Mouse (Mus musculus): Measurements from ENCODE around the gene Dnaic1. TPM values are rescaled to one million over a fixed set of nuclear protein-coding genes. Genes with fewer than 3 reads are reported as not detected.
"Not testable (repeated sequence)": the region's sequence is repeated elsewhere in the genome, so short reads cannot be mapped to it uniquely, and the experiment has no call there.

The Dnaic1 gene
- polyA plus RNA-seq, 1 experiment from 2014 or later, result 4.9 TPM

DNA sequence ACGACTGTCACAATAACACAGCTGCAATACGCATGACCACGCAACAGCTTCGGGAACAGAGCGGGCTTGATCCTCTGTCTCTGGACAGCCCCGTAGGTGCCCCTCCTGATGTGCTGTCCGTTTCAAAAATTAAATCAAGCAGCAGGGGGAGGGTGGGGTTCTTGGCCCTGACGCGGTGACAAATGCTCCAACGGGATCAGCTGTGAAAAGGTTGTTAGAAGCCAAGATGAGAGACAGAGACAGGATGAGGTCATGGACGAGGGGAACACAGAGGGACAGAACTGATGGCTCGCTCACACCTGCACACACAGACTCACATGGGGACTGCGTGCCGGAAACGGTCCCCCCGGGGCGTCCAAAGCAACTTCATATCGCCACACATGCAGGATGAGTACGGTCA, 103.6 kb downstream of the Dnaic1 start:
- no peak for ATAC-seq (ENCODE audit: low read depth)
- Histone ChIP-seq H3K4me2 (ENCODE audit: low read depth, low read length) (no peak overlapping the region), H3K36me3 (ENCODE audit: control insufficient read depth, insufficient read depth) (no peaks in the 10 kb centered on the region), H3K4me3 (ENCODE audit: low read depth, low read length) (no peak overlapping the region), H3K27me3 (ENCODE audit: control insufficient read depth, insufficient read depth, low read depth, low read length) (peaks cover 6% of the 10 kb centered on the region), H3K9me3 (replicated peaks; ENCODE audit: control insufficient read depth, low read length) (no peaks in the 10 kb centered on the region), H3K4me1 (ENCODE audit: control insufficient read depth, low read depth, low read length) (no peaks in the 10 kb centered on the region), H3K27ac (ENCODE audit: low read length) (no peak overlapping the region), H3K9ac (ENCODE audit: low read depth, low read length) (no peak overlapping the region)
- WGBS (ENCODE audit: insufficient replicate concordance), result 66% methylated on average over 19 of the region's 19 CpGs

DNA sequence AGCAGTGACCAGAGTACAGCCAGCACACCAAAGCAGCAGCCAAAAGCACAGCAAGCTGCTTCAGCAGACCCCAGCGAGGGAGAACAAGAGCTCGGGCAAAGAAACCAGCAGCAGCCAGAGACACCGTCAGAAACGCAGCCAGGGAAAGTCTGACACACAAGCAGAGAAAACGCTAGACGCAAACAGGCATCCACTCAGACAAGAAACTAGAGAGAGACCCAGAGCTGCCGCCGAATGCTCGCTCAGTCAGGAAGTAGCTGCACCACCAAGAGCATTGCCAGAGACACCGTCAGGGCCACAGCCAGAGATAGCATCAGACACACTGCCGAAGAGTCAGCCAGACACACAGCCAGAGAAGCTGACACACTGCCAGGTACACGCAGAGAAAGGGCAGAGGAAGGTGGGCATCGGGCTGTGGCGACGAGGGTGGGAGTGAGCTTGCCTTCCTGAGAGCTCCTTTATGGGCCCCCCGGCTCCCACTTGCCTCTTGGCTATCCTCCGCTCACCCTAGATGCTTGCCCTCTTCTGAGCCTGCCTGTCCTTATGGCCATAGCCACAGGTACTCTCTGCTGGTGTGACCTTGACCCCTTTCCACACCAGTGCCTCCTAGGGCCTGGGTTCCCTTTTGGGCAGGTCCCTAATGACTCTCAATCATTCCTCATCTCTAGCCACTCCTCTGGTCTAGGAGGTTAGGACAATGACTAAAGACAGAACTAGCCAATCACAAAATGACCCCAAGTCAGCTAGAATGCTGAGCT, 106.9 kb downstream of the Dnaic1 start:
- Histone ChIP-seq H3K27ac (ENCODE audit: low read length) (no peak overlapping the region), H3K9ac (ENCODE audit: low read depth, low read length) (no peak overlapping the region), H3K9me3 (replicated peaks; ENCODE audit: control insufficient read depth, low read length) (no peaks in the 10 kb centered on the region), H3K4me2 (ENCODE audit: low read depth, low read length) (no peak overlapping the region), H3K4me3 (ENCODE audit: low read depth, low read length) (no peak overlapping the region), H3K4me1 (ENCODE audit: control insufficient read depth, low read depth, low read length) (no peaks in the 10 kb centered on the region), H3K27me3 (ENCODE audit: control insufficient read depth, insufficient read depth, low read depth, low read length) (peaks cover 6% of the 10 kb centered on the region), H3K36me3 (ENCODE audit: control insufficient read depth, insufficient read depth) (no peaks in the 10 kb centered on the region)
- 33% methylated on average over 17 of the region's 17 CpGs for WGBS (ENCODE audit: insufficient replicate concordance)
- ATAC-seq (ENCODE audit: low read depth), result no peak

DNA sequence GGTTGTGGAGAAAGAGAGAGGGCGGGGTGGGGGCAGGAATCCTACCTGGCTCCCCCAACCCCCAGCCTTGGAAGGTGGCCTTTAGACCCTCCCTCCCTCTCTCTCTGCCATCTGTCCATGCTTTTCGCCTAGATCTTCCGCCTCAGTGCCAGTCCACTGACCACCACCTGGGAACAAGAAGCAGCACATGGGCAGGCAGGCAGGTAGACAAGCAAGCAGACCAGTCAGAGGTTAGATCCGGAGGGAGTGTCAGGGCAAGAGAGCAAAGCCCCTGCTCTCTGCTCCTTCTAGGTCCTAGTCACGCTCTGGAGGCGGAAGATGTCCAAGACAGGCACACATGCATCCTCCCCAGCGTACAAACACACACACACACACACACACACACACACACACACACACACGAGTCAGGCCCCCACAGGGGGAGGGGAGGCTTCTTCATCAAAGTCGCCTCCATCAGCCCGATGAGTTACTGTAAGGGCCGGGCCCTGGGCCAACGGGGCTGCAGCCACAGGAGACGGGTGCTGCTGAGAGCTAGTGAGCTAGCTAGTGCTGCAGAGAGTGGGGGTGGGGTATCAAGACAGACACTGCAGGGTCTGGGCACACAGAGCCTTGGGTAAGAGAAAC, 107.5 kb downstream of the Dnaic1 start:
- Histone ChIP-seq H3K9ac (ENCODE audit: low read depth, low read length) (no peak overlapping the region), H3K9me3 (replicated peaks; ENCODE audit: control insufficient read depth, low read length) (no peaks in the 10 kb centered on the region), H3K27ac (ENCODE audit: low read length) (no peak overlapping the region), H3K27me3 (ENCODE audit: control insufficient read depth, insufficient read depth, low read depth, low read length) (peaks cover 5% of the 10 kb centered on the region), H3K4me1 (ENCODE audit: control insufficient read depth, low read depth, low read length) (no peaks in the 10 kb centered on the region), H3K4me2 (ENCODE audit: low read depth, low read length) (no peak overlapping the region), H3K4me3 (ENCODE audit: low read depth, low read length) (no peak overlapping the region), H3K36me3 (ENCODE audit: control insufficient read depth, insufficient read depth) (no peaks in the 10 kb centered on the region)
- no peak for ATAC-seq (ENCODE audit: low read depth)
- 54% methylated on average over 13 of the region's 13 CpGs for WGBS (ENCODE audit: insufficient replicate concordance)

DNA sequence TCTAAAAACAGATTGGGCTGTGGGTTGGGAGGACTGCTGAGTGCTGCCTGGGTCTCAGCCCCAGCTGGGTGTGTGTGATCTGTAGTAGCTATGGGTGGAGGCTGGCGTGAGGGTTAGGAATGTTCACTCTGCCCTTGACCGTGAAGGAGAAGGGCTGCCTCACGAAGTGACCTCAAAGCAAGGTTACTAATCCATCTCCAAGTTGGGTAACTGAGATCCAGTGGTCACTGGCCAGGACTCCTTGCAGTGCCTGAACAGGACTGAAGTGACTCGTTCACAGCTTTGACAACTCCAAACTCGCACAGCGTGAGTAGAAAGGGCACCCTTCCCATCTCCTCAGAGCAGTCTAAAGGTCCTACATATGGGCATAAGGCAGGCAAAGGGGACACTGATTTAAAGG, 109.3 kb downstream of the Dnaic1 start:
- Histone ChIP-seq H3K27me3 (ENCODE audit: control insufficient read depth, insufficient read depth, low read depth, low read length) (peaks cover 13% of the 10 kb centered on the region), H3K9ac (ENCODE audit: low read depth, low read length) (no peak overlapping the region), H3K4me3 (ENCODE audit: low read depth, low read length) (no peak overlapping the region), H3K4me1 (ENCODE audit: control insufficient read depth, low read depth, low read length) (no peaks in the 10 kb centered on the region), H3K9me3 (replicated peaks; ENCODE audit: control insufficient read depth, low read length) (no peaks in the 10 kb centered on the region), H3K4me2 (ENCODE audit: low read depth, low read length) (no peak overlapping the region), H3K27ac (ENCODE audit: low read length) (no peak overlapping the region), H3K36me3 (ENCODE audit: control insufficient read depth, insufficient read depth) (no peaks in the 10 kb centered on the region)
- 59% methylated on average over 6 of the region's 6 CpGs for WGBS (ENCODE audit: insufficient replicate concordance)
- ATAC-seq (ENCODE audit: low read depth), result no peak

DNA sequence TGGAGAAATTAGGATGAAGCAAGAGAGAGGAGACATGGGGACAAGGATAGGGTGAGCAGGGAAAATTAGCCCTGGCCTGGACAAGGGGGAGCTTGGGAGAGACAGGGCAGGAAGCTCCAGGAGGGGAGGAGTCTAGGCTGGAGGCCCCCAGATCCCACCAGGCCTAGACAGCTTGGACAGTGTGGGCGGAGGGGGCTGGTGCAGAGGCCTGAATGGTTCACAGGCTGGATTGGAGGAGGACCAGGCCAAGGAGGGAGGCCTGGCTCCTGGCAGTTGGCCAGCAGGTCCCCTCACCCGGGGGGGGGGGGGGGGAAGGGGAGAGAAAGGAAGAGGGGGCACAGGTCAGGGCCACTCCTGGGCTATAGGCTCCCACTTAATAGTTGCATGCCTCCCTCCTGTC, 109.7 kb downstream of the Dnaic1 start:
- Histone ChIP-seq H3K27ac (ENCODE audit: low read length) (no peak overlapping the region), H3K9ac (ENCODE audit: low read depth, low read length) (no peak overlapping the region), H3K4me2 (ENCODE audit: low read depth, low read length) (no peak overlapping the region), H3K36me3 (ENCODE audit: control insufficient read depth, insufficient read depth) (no peaks in the 10 kb centered on the region), H3K4me3 (ENCODE audit: low read depth, low read length) (no peak overlapping the region), H3K9me3 (replicated peaks; ENCODE audit: control insufficient read depth, low read length) (no peaks in the 10 kb centered on the region), H3K4me1 (ENCODE audit: control insufficient read depth, low read depth, low read length) (no peaks in the 10 kb centered on the region), H3K27me3 (ENCODE audit: control insufficient read depth, insufficient read depth, low read depth, low read length) (peaks cover 15% of the 10 kb centered on the region)
- WGBS (ENCODE audit: insufficient replicate concordance), result 43% methylated on average over 1 of the region's 2 CpGs
- ATAC-seq (ENCODE audit: low read depth), result no peak

DNA sequence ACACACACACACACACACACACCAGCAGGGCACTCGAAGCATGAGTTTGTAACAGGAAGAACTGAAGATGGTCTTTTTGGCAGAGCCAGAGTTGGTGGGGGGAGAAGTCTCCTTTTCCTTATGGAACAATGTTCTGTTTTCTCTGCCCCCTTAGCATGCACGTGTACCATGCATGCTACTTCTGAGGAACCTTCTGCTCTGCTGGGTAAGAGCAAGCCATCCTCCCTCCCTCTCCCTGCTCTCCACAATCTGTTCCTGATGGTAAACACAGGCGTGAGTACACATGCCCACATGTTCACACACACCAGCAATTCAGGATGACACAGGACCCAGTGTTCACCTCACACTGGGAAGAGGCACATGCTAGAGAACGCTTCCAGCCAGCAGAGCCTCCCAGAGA, 111.6 kb downstream of the Dnaic1 start:
- Histone ChIP-seq H3K4me3 (ENCODE audit: low read depth, low read length) (no peak overlapping the region), H3K4me2 (ENCODE audit: low read depth, low read length) (no peak overlapping the region), H3K9ac (ENCODE audit: low read depth, low read length) (no peak overlapping the region), H3K4me1 (ENCODE audit: control insufficient read depth, low read depth, low read length) (no peaks in the 10 kb centered on the region), H3K9me3 (replicated peaks; ENCODE audit: control insufficient read depth, low read length) (no peaks in the 10 kb centered on the region), H3K27me3 (ENCODE audit: control insufficient read depth, insufficient read depth, low read depth, low read length) (peaks cover 13% of the 10 kb centered on the region), H3K27ac (ENCODE audit: low read length) (no peak overlapping the region), H3K36me3 (ENCODE audit: control insufficient read depth, insufficient read depth) (no peaks in the 10 kb centered on the region)
- ATAC-seq (ENCODE audit: low read depth), result no peak
- WGBS (ENCODE audit: insufficient replicate concordance), result 53% methylated on average over 4 of the region's 4 CpGs

DNA sequence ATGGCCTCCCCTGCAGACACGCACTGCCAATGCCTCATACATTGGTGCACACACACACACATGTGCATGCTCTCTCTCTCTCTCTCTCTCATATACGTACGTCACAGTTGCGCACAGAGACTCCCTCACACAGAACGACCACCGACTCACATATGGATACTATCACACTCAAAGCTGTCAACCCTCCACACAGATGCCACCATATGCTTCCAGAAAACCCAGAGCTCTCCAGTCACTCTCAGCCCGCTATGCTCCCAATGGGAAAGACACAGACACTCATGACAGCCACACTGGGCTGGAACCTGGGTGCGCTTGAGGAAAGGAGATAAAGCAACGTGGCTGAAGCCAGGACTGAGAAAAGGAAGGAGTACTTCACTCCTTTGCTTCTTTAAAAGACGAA, 112.4 kb downstream of the Dnaic1 start:
- no peak for ATAC-seq (ENCODE audit: low read depth)
- no peak overlapping the region for H3K4me3 ChIP-seq (ENCODE audit: low read depth, low read length)
- WGBS (ENCODE audit: insufficient replicate concordance), result 58% methylated on average over 10 of the region's 10 CpGs

DNA sequence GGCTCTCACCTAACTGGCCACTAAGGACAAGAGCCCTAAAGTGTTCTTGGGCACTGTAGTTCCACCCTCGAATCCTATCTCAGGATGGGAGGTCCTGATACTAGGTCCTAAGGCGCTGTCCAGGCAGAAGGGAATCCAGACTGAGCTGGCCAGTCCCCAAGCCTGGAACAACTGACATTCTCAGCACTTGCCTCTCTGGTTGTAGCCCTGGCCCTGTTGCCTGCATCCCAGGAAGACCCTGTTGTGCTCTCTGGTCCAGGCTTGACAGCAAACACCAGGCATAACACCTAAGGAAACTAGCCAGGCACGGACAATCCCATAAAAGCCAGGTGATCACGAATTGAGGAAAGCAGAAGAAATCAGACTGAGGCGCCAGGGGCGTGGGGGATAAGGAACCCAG, 113.2 kb downstream of the Dnaic1 start:
- no peaks in the 10 kb centered on the region for H3K4me1 ChIP-seq (ENCODE audit: control insufficient read depth, low read depth, low read length)
- H3K4me2 ChIP-seq (ENCODE audit: low read depth, low read length), result no peak overlapping the region
- peaks cover 13% of the 10 kb centered on the region for H3K27me3 ChIP-seq (ENCODE audit: control insufficient read depth, insufficient read depth, low read depth, low read length)
- no peak overlapping the region for H3K27ac ChIP-seq (ENCODE audit: low read length)
- ATAC-seq (ENCODE audit: low read depth), result no peak
- H3K4me3 ChIP-seq (ENCODE audit: low read depth, low read length), result no peak overlapping the region
- H3K9me3 ChIP-seq (replicated peaks; ENCODE audit: control insufficient read depth, low read length), result no peaks in the 10 kb centered on the region
- 8% methylated on average over 6 of the region's 6 CpGs for WGBS (ENCODE audit: insufficient replicate concordance)
- no peak overlapping the region for H3K9ac ChIP-seq (ENCODE audit: low read depth, low read length)
- no peaks in the 10 kb centered on the region for H3K36me3 ChIP-seq (ENCODE audit: control insufficient read depth, insufficient read depth)

More for the DNA sequence above, 112.4 kb downstream of the Dnaic1 start:
- Histone ChIP-seq H3K4me2 (ENCODE audit: low read depth, low read length) (no peak overlapping the region), H3K27me3 (ENCODE audit: control insufficient read depth, insufficient read depth, low read depth, low read length) (peaks cover 13% of the 10 kb centered on the region), H3K36me3 (ENCODE audit: control insufficient read depth, insufficient read depth) (no peaks in the 10 kb centered on the region), H3K9me3 (replicated peaks; ENCODE audit: control insufficient read depth, low read length) (no peaks in the 10 kb centered on the region), H3K9ac (ENCODE audit: low read depth, low read length) (no peak overlapping the region), H3K27ac (ENCODE audit: low read length) (no peak overlapping the region), H3K4me1 (ENCODE audit: control insufficient read depth, low read depth, low read length) (no peaks in the 10 kb centered on the region)

DNA sequence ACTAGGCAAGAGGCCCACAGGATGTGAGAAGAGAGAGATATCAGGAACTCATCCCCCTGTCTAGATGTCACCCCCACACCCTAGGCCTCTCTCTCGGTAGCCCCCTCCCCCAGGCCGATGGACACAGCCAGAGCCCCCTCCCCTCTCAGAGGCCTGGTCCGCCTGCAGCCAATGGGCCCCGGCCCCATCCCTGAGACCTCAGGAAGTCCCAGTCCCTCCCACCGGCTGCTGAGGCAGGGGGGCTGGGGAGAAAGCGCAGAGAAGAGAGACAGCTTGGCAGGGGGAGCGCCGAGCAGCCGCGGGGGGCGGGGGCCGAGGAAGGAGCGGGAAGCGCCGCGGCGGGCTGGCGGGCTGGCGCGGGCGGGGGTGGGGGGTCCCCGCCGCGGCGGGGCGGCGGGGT, 113.7 kb downstream of the Dnaic1 start:
- not testable (repeated sequence) for H3K9me3 ChIP-seq (replicated peaks; ENCODE audit: control insufficient read depth, low read length); H3K4me1 ChIP-seq (ENCODE audit: control insufficient read depth, low read depth, low read length); H3K4me2 ChIP-seq (ENCODE audit: low read depth, low read length); H3K4me3 ChIP-seq (ENCODE audit: low read depth, low read length); H3K9ac ChIP-seq (ENCODE audit: low read depth, low read length); H3K27ac ChIP-seq (ENCODE audit: low read length); ATAC-seq (ENCODE audit: low read depth); H3K36me3 ChIP-seq (ENCODE audit: control insufficient read depth, insufficient read depth)
- WGBS (ENCODE audit: insufficient replicate concordance), result 0% methylated on average over 4 of the region's 27 CpGs
- H3K27me3 ChIP-seq (ENCODE audit: control insufficient read depth, insufficient read depth, low read depth, low read length), result peaks cover 13% of the 10 kb centered on the region
